Mouse (Mus musculus) spleen, adult 2 months (tissue): ENCODE measurements around the gene Cdc42se1. TPM values are rescaled to one million over a fixed set of nuclear protein-coding genes. Genes with fewer than 3 reads are reported as not detected.
"Not testable (repeated sequence)": the region's sequence is repeated elsewhere in the genome, so short reads cannot be mapped to it uniquely, and the experiment has no call there.

Source experiments
- DNase-seq, 2 experiments: peaks; one replicate each; pipeline versions ENCODE4 v3.0.0 to v3.0.0-alpha.2; 2012 to 2021; ENCODE audit warnings: low spot score in 2 of 2, low read depth in 1 of 2
- H3K27ac ChIP-seq: fragments of 200-500 bp; 2 replicates; pipeline ENCODE4 v1.5.1; 2012; ENCODE audit warnings: low read length, inconsistent platforms; ENCODE audit not compliant: insufficient read depth
- H3K27me3 ChIP-seq: fragments of 200-500 bp; 2 replicates; pipeline ENCODE4 v1.6.1; 2012; ENCODE audit warnings: mild to moderate bottlenecking, moderate library complexity, low read length, inconsistent platforms; ENCODE audit not compliant: control insufficient read depth, insufficient read depth
- H3K36me3 ChIP-seq: fragments of 200-500 bp; 2 replicates; pipeline ENCODE4 v1.6.1; 2012; ENCODE audit warnings: mild to moderate bottlenecking, low read length, inconsistent platforms; ENCODE audit not compliant: control insufficient read depth, insufficient read depth
- H3K4me1 ChIP-seq: fragments of 200-500 bp; 2 replicates; pipeline ENCODE4 v1.6.1; 2011; ENCODE audit warnings: inconsistent platforms; ENCODE audit not compliant: control insufficient read depth, insufficient read depth, insufficient read length
- H3K4me3 ChIP-seq: fragments of 200-500 bp; 2 replicates; pipeline ENCODE4 v1.5.1; 2011; ENCODE audit warnings: mild to moderate bottlenecking, inconsistent platforms; ENCODE audit not compliant: insufficient read depth, insufficient read length; ENCODE audit errors: extremely low read depth
- CTCF ChIP-seq: fragments of 200-500 bp; IDR thresholded peaks from 2 replicates; pipeline ENCODE4 v1.5.1; 2011; ENCODE audit warnings: mild to moderate bottlenecking, inconsistent platforms; ENCODE audit not compliant: insufficient read depth, insufficient read length, insufficient replicate concordance; ENCODE audit errors: extremely low read depth
- POLR2A ChIP-seq: fragments of 200-500 bp; IDR thresholded peaks from 2 replicates; pipeline ENCODE4 v1.6.1; 2011; ENCODE audit warnings: low read depth, low read length, inconsistent platforms
- WGBS: fragments of 180-500 bp; shearing (Covaris S2); methylation state at CpG from one replicate; pipeline ENCODE4 v1.1.7; 2018; 5-methylcytosine and 5-hydroxymethylcytosine counted together
- polyA plus RNA-seq: library from polyadenylated mRNA; depleted of rRNA; stranded (reverse); fragments of >200 nt; gene quantifications from 2 replicates; pipeline ENCODE4 v1.2.3, GENCODE M21; 2012

Gene Cdc42se1
- polyA plus RNA-seq, 1 experiment, result 94.1 TPM

DNA sequence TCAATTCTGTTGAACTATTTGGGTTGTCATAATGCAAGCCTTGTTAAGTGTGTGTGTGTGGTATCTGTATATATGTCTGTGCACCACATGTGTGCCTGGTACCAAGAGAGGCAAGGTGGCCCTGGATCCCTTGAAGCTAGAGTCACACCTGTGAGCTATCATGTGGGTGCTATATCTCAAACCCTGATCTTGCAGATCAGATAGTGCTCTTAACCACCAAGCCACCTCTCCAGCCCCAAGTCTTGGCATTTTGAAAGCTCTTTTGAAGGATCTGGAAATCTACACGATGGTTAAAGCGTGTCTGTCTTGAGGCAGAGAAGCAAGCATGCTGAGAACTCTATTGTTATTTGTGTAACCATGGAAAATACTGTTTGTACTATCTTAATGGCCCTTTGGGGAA lies 17.9 kb upstream of the Cdc42se1 start:
- Histone ChIP-seq H3K27me3 (no peaks in the 10 kb centered on the region), H3K4me1 (no peaks in the 10 kb centered on the region), H3K4me3 (no peak overlapping the region), H3K36me3 (peaks cover 27% of the 10 kb centered on the region), H3K27ac (no peak overlapping the region)
- 87% methylated on average over 2 of the region's 2 CpGs for WGBS
- TF ChIP-seq POLR2A, result no peak
- TF ChIP-seq CTCF, result no peak
- DNase-seq, result no peak

GRCm38 (mm10) chr3:95212889-95213608 lies 15.5 kb upstream of the Cdc42se1 start:
- not testable (repeated sequence) for H3K27ac ChIP-seq, H3K27me3 ChIP-seq, H3K4me1 ChIP-seq, DNase-seq, H3K4me3 ChIP-seq
- H3K36me3 ChIP-seq, result peaks cover 15% of the 10 kb centered on the region
- 86% methylated on average over 10 of the region's 10 CpGs for WGBS

GRCm38 (mm10) chr3:95213609-95213975 lies 14.9 kb upstream of the Cdc42se1 start:
- Histone ChIP-seq H3K27ac (no peak overlapping the region), H3K4me1 (no peaks in the 10 kb centered on the region), H3K27me3 (no peaks in the 10 kb centered on the region), H3K36me3 (peaks cover 15% of the 10 kb centered on the region), H3K4me3 (no peak overlapping the region)
- DNase-seq, result no peak
- 100% methylated on average over 1 of the region's 1 CpGs for WGBS
- TF ChIP-seq POLR2A (no peak), CTCF (no peak)

- Histone ChIP-seq H3K27ac (no peak overlapping the region), H3K36me3 (peaks cover 11% of the 10 kb centered on the region), H3K4me3 (peak overlapping the region; percentile 88; the same call in 1 of the 2 replicates), H3K4me1 (no peaks in the 10 kb centered on the region), H3K27me3 (no peaks in the 10 kb centered on the region)
- TF ChIP-seq POLR2A (no peak), CTCF (no peak)
- 16% methylated on average over 4 of the region's 4 CpGs for WGBS
- DNase-seq, result no peak
Observed at GRCm38 (mm10) chr3:95216655-95217254, 11.8 kb upstream of the Cdc42se1 start.

- H3K36me3 ChIP-seq, result peaks cover 10% of the 10 kb centered on the region
- no peaks in the 10 kb centered on the region for H3K27me3 ChIP-seq
- under 1% methylated on average over 56 of the region's 56 CpGs for WGBS
- H3K27ac ChIP-seq, result peak within 1 kb of the TSS; percentile 100
- no peaks in the 10 kb centered on the region for H3K4me1 ChIP-seq
- peak within 1 kb of the TSS; percentile 88 for H3K4me3 ChIP-seq
- TF ChIP-seq POLR2A (peak; percentile 67; the same call in 1 of the 2 replicates), CTCF (peak; percentile 89)
- peak; percentile 89 to 94 for DNase-seq
Observed at GRCm38 (mm10) chr3:95217255-95218134, 11.0 kb upstream of the Cdc42se1 start, which contains the start of gene Gabpb2. Gabpb2 (minus strand) TSS chr3:95217916.

DNA sequence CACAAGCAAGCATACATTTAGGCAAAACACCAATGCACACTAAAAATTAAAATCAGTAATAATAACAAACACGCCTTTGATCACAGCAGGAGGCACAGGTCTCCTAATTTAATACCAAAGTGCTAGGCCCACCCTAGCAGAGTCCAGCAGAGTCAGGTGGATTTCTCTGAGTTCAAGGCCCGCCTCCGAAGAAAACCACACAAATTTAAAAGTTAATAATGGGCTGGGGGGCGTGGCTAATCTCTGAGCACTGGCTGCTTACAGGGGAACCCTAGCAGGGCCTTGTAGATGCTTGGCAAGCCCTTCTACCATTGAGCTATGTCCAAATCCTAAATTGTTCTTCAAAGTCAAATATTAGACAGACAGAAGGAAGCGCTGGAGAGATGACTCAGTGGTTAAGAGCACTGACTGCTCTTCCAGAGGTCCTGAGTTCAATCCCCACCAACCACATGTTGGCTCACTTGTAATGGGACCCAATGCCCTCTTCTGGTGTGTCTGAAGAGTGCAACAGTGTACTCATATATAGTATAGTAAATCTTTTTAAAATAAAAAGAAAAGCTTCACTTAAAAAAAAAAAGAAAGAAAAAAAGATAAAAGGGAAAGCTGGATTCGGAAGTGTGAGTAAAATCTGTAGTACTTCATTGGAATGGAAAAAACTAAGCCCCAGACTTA lies 9.9 kb upstream of the Cdc42se1 start:
- Histone ChIP-seq H3K27ac (peak overlapping the region; percentile 100), H3K4me1 (no peaks in the 10 kb centered on the region)

More for the DNA sequence above, 9.9 kb upstream of the Cdc42se1 start:
- DNase-seq, result no peak
- Histone ChIP-seq H3K36me3 (peaks cover 11% of the 10 kb centered on the region), H3K27me3 (no peaks in the 10 kb centered on the region), H3K4me3 (0 out of 2 replicates have a peak overlapping the region, but pooled peaks have one; percentile 14)
- no peak for TF ChIP-seq POLR2A
- no peak for TF ChIP-seq CTCF
- WGBS, result 60% methylated on average over 6 of the region's 6 CpGs
